Mouse (Mus musculus) heart, adult 2 months (tissue): ENCODE data around the gene Gm10715.
"Not testable (repeated sequence)": the region's sequence is repeated elsewhere in the genome, so short reads cannot be mapped to it uniquely, and the experiment has no call there.

Experiments
- CTCF ChIP-seq: fragments of 200-600 bp; IDR thresholded peaks from 2 replicates; pipeline ENCODE4 v1.8.1; 2022; ENCODE audit warnings: antibody characterized with exemption, mild to moderate bottlenecking, moderate library complexity
- POLR2A ChIP-seq: fragments of 200-500 bp; IDR thresholded peaks from 2 replicates; pipeline ENCODE4 v1.6.1; 2011; ENCODE audit warnings: mild to moderate bottlenecking, low read depth, low read length, control low read depth; ENCODE audit not compliant: insufficient read depth

- not testable (repeated sequence) for TF ChIP-seq CTCF, POLR2A
Measured at GRCm38 (mm10) chr9:3030677-3031318, 5.9 kb upstream of the Gm10715 start.
